Mouse (Mus musculus): ENCODE measurements around the gene Tarbp2. TPM values are rescaled to one million over a fixed set of nuclear protein-coding genes. Genes with fewer than 3 reads are reported as not detected.

Gene Tarbp2
- polyA plus RNA-seq, 1 experiment = 44.5 TPM

GRCm38 (mm10) chr15:102511285-102511833 is 6.6 kb upstream of the Tarbp2 start:
- TF ChIP-seq POLR2A (IDR thresholded peaks at IDR 0.05; ENCODE audit: low read depth, low read length) = no peak
- no peak for TF ChIP-seq CTCF (IDR thresholded peaks at IDR 0.05; ENCODE audit: borderline replicate concordance, insufficient read depth, low read length)
- H3K4me3 ChIP-seq (ENCODE audit: insufficient read depth, low read length) = no peak overlapping the region

GRCm38 (mm10) chr15:102512010-102512409 is 6.0 kb upstream of the Tarbp2 start:
- Histone ChIP-seq H3K4me1 (ENCODE audit: control insufficient read depth, insufficient read depth, low read length) (0 out of 2 replicates have a peak, but pooled peaks cover 9% of the 10 kb centered on the region), H3K4me3 (ENCODE audit: insufficient read depth, low read length) (no peak overlapping the region), H3K27ac (ENCODE audit: insufficient read depth, low read length) (no peak overlapping the region)
- TF ChIP-seq CTCF (IDR thresholded peaks at IDR 0.05; ENCODE audit: borderline replicate concordance, insufficient read depth, low read length) (no peak), POLR2A (IDR thresholded peaks at IDR 0.05; ENCODE audit: low read depth, low read length) (no peak)

More at GRCm38 (mm10) chr15:102511285-102511833, 6.6 kb upstream of the Tarbp2 start:
- Histone ChIP-seq H3K4me1 (ENCODE audit: control insufficient read depth, insufficient read depth, low read length) (0 out of 2 replicates have a peak, but pooled peaks cover 9% of the 10 kb centered on the region), H3K27ac (ENCODE audit: insufficient read depth, low read length) (no peak overlapping the region)

GRCm38 (mm10) chr15:102512471-102512870 is 5.5 kb upstream of the Tarbp2 start:
- Histone ChIP-seq H3K27ac (ENCODE audit: insufficient read depth, low read length) (no peak overlapping the region), H3K4me1 (ENCODE audit: control insufficient read depth, insufficient read depth, low read length) (0 out of 2 replicates have a peak, but pooled peaks cover 9% of the 10 kb centered on the region), H3K4me3 (ENCODE audit: insufficient read depth, low read length) (no peak overlapping the region)
- TF ChIP-seq CTCF (IDR thresholded peaks at IDR 0.05; ENCODE audit: borderline replicate concordance, insufficient read depth, low read length) (no peak), POLR2A (IDR thresholded peaks at IDR 0.05; ENCODE audit: low read depth, low read length) (no peak)

GRCm38 (mm10) chr15:102513004-102513403 is 5.0 kb upstream of the Tarbp2 start:
- Histone ChIP-seq H3K27ac (ENCODE audit: insufficient read depth, low read length) (no peak overlapping the region), H3K4me1 (ENCODE audit: control insufficient read depth, insufficient read depth, low read length) (0 out of 2 replicates have a peak, but pooled peaks cover 9% of the 10 kb centered on the region), H3K4me3 (ENCODE audit: insufficient read depth, low read length) (no peak overlapping the region)
- TF ChIP-seq POLR2A (IDR thresholded peaks at IDR 0.05; ENCODE audit: low read depth, low read length) (no peak), CTCF (IDR thresholded peaks at IDR 0.05; ENCODE audit: borderline replicate concordance, insufficient read depth, low read length) (no peak)

- Histone ChIP-seq H3K4me3 (ENCODE audit: insufficient read depth, low read length) (no peak overlapping the region), H3K4me1 (ENCODE audit: control insufficient read depth, insufficient read depth, low read length) (0 out of 2 replicates have a peak, but pooled peaks cover 9% of the 10 kb centered on the region)
- TF ChIP-seq POLR2A (IDR thresholded peaks at IDR 0.05; ENCODE audit: low read depth, low read length) = no peak
- TF ChIP-seq CTCF (IDR thresholded peaks at IDR 0.05; ENCODE audit: borderline replicate concordance, insufficient read depth, low read length) = no peak
These were observed 2.7 kb upstream of the Tarbp2 start for GRCm38 (mm10) chr15:102515261-102515660.

GRCm38 (mm10) chr15:102515791-102516190 is 2.2 kb upstream of the Tarbp2 start:
- TF ChIP-seq POLR2A (IDR thresholded peaks at IDR 0.05; ENCODE audit: low read depth, low read length) = no peak
- TF ChIP-seq CTCF (IDR thresholded peaks at IDR 0.05; ENCODE audit: borderline replicate concordance, insufficient read depth, low read length) = no peak
- peak overlapping the region; percentile 86 for H3K4me3 ChIP-seq (ENCODE audit: insufficient read depth, low read length)
- no peak overlapping the region for H3K27ac ChIP-seq (ENCODE audit: insufficient read depth, low read length)
- peaks cover 13% of the 10 kb centered on the region; the same call in 1 of the 2 replicates for H3K4me1 ChIP-seq (ENCODE audit: control insufficient read depth, insufficient read depth, low read length)

More at GRCm38 (mm10) chr15:102515261-102515660, 2.7 kb upstream of the Tarbp2 start:
- no peak overlapping the region for H3K27ac ChIP-seq (ENCODE audit: insufficient read depth, low read length)

GRCm38 (mm10) chr15:102516293-102516692 is 1.7 kb upstream of the Tarbp2 start:
- no peak for TF ChIP-seq CTCF (IDR thresholded peaks at IDR 0.05; ENCODE audit: borderline replicate concordance, insufficient read depth, low read length)
- peak; percentile 56 for TF ChIP-seq POLR2A (IDR thresholded peaks at IDR 0.05; ENCODE audit: low read depth, low read length)
- H3K27ac ChIP-seq (ENCODE audit: insufficient read depth, low read length) = peak overlapping the region; percentile 32
- H3K4me3 ChIP-seq (ENCODE audit: insufficient read depth, low read length) = peak overlapping the region; percentile 86
- peaks cover 14% of the 10 kb centered on the region; the same call in 1 of the 2 replicates for H3K4me1 ChIP-seq (ENCODE audit: control insufficient read depth, insufficient read depth, low read length)

- TF ChIP-seq CTCF (IDR thresholded peaks at IDR 0.05; ENCODE audit: borderline replicate concordance, insufficient read depth, low read length) (no peak), POLR2A (IDR thresholded peaks at IDR 0.05; ENCODE audit: low read depth, low read length) (peak; percentile 63)
- H3K4me3 ChIP-seq (ENCODE audit: insufficient read depth, low read length) = peak within 1 kb of the TSS; percentile 86
- H3K4me1 ChIP-seq (ENCODE audit: control insufficient read depth, insufficient read depth, low read length) = peaks cover 10% of the 10 kb centered on the region; the same call in 1 of the 2 replicates
- peak within 1 kb of the TSS; percentile 45 for H3K27ac ChIP-seq (ENCODE audit: insufficient read depth, low read length)
These were observed 1.1 kb upstream of the Tarbp2 start, which contains the start of gene Map3k12 for GRCm38 (mm10) chr15:102516728-102517404. Map3k12 (minus strand) TSS chr15:102517064.

- no peak for TF ChIP-seq CTCF (IDR thresholded peaks at IDR 0.05; ENCODE audit: borderline replicate concordance, insufficient read depth, low read length)
- TF ChIP-seq POLR2A (IDR thresholded peaks at IDR 0.05; ENCODE audit: low read depth, low read length) = peak; percentile 98
- peaks cover 6% of the 10 kb centered on the region; the same call in 1 of the 2 replicates for H3K4me1 ChIP-seq (ENCODE audit: control insufficient read depth, insufficient read depth, low read length)
- H3K4me3 ChIP-seq (ENCODE audit: insufficient read depth, low read length) = peak overlapping the region; percentile 86
- H3K27ac ChIP-seq (ENCODE audit: insufficient read depth, low read length) = peak overlapping the region; percentile 45
These were observed 389 bp upstream of the Tarbp2 start for GRCm38 (mm10) chr15:102517631-102517975.

GRCm38 (mm10) chr15:102518859-102519201 is 838 bp downstream of the Tarbp2 start:
- peak overlapping the region; percentile 98 for H3K27ac ChIP-seq (ENCODE audit: insufficient read depth, low read length)
- H3K4me3 ChIP-seq (ENCODE audit: insufficient read depth, low read length) = peak overlapping the region; percentile 47
- TF ChIP-seq POLR2A (IDR thresholded peaks at IDR 0.05; ENCODE audit: low read depth, low read length) (peak; percentile 68; the same call in 1 of the 2 replicates), CTCF (IDR thresholded peaks at IDR 0.05; ENCODE audit: borderline replicate concordance, insufficient read depth, low read length) (no peak)
- H3K4me1 ChIP-seq (ENCODE audit: control insufficient read depth, insufficient read depth, low read length) = peaks cover 6% of the 10 kb centered on the region; the same call in 1 of the 2 replicates
